Mouse (Mus musculus) left cerebral cortex, postnatal 4 days (tissue): ENCODE measurements around the gene Cxcl14. TPM values are rescaled to one million over a fixed set of nuclear protein-coding genes. Genes with fewer than 3 reads are reported as not detected.
A peak's percentile ranks its signal among the peaks of the same experiment; 100 is the strongest.

ENCODE experiments used
- DNase-seq: peaks from one replicate; pipeline ENCODE4 v3.0.0-alpha.2; 2022
- intact Hi-C: fragments of 180-260 bp; cut with DNase I; formaldehyde crosslinking; loops from one replicate; pipeline ENCODE4 v1.15.1; 2025
- total RNA-seq, 2 experiments: library from RNA; stranded (reverse); gene quantifications; 2 replicates each; pipeline ENCODE4 v1.2.3; 2021

Gene Cxcl14
- total RNA-seq, 2 experiments from 2014 or later, result 40.6 to 40.7 TPM

DNA sequence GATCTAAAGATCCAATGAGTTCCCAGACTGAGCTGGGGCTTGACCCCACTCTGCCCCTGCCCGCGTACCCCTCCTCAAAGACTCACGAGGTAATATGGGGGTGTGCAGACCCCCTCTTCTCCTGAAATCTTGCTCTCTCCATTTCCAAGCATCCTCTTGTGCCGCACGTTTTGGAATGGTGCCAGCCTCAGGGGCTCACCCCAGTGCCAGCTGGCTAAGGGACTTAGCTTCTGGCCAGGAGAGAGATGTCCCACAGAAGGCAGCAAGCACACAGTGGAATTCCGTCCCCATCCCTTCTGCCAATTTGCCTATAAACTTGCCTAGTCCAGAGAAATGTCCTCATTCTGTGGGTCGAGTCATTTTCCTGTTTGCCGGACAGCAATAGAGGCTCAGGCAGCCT is 43.6 kb downstream of the Cxcl14 start:
- peak; percentile 76 for DNase-seq
- intact Hi-C loops, result no loop called here

DNA sequence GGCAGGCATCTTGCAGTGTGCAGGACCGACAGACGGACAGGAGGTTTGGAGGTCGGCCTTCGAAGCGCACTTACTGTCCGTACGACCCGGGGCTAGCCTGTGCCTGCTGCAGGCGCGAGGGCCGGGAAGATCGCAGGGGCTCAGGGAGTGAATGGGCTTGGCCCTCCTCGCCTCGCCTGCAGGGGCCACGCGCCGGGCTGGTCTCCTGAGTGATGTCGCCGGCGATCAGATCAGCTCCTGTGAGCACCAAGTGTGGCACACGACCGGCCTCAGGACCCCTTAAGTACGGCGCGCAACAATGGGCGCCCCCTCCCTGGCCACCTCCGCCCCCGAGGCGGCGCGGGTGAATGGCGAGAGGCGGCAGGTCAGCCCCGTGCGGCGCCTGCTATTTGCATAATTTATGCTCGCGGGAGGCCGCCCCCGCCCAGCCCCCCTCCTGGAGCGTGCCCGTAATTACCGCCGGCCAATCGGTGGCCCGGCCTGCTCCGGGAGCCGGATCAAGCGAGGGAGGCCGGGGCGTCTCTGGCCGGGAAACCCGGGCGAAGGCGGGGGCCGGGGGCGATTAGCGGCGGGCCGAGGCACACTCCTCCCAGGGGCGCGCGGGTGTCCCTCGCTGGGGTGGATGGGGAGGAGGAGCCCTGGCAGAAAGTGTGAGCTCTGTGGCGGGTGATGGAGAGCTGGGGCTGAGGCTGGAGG is 44.3 kb downstream of the Cxcl14 start, which contains the start of gene Neurog1:
Gene Neurog1, minus strand, starts transcription at position 240 of the 696 bp plus-strand sequence.
- peak; percentile 59 for DNase-seq
- intact Hi-C loops, result no loop called here

DNA sequence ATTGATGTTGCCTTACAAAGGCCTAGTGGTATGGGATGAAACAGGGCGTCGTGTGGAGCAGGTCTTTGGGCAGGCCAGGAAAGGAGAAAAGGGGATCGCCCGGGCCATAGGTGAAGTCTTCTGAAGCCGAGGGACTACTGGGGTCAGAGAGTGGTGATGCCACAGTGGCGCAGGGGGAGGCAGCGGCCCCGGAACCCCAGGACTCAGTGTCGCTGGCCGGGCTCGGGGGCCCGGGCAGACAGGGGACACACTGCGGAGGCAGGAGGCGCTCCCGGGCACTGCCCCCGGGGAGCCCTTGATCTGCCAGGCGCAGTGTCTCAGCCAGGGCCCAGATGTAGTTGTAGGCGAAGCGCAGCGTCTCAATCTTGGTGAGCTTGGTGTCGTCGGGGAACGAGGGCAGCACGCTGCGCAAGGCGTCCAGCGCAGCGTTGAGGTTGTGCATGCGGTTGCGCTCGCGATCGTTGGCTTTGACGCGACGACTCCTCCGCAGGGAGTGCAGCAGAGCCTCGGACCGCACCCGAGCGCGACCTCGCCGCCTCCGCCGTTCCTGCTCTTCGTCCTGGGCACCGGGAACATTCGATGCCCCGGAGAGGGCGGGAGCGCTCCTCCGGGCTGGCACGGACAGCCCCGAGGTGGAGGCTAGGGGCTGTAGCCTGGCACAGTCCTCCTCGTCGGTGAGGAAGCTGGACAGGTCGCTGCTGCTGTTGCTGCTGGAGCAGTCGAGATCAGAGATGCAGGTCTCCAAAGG is 45.0 kb downstream of the Cxcl14 start:
- intact Hi-C loops, result no loop called here
- DNase-seq, result no peak

DNA sequence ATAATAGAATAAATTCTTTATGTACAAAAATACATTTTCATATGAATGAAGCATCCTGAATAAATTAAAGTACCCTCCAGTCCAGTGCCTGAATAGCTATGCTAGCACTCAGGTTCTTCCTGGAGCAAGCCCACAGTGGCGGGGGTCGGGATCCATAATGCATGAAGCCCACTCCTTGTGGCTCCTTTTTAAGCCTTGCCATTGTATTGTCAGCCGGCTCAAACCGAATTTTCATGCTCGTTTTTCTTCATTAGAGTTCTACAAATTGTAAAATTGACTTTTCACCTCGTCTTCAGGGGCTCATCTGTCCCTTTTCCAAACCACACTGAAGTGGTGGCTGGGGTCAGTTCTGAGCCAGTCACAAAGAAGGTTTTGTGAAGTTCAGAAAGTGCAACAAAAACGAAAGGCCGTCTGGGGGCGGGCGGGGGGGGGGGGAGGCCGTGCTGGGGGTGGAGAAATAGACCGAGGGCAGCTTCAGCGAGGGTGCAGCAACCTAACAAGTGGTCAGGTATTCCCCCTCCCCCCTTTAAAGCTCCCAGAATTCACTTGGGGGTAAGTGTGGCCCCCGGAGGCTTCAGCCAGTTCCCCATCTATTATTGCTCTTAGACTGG is 45.7 kb downstream of the Cxcl14 start:
- no peak for DNase-seq
- intact Hi-C loops, result no loop called here

DNA sequence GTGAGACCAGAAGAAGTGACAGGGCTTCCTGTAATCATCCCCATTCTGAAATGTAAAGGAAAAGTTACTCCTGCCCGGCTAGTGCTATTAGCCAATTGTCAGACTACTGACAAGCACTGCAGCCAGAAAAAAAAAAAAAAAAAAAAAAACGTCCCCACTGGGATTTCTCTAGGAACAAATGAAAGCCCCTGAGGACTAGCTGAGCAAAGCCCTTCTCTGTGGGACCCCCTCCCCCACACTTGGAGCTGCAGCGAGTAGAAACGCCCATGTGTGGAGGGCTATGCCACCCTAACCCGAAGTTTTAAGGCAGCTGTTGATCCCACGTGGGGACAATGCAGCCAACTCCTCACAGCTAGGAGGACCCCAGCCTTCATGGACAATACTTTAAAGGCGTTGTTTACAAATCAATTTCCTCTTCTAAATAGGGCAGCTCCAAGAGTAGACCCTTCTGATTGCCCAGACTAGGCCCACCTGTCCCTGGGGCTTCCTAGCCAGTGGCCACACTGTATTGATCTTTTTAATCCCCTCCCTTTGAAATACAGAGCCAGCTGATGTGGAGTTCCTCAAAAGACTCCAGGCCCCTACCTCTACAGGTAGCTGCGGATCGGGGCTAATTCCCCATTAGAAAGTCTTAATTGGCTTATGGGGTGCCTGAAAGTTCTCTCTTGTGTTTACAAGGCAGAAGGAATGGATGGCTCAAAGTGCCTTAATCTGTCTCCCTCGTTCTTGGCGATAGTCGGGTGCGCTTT is 46.6 kb downstream of the Cxcl14 start:
- DNase-seq, result no peak
- intact Hi-C loops, result no loop called here

DNA sequence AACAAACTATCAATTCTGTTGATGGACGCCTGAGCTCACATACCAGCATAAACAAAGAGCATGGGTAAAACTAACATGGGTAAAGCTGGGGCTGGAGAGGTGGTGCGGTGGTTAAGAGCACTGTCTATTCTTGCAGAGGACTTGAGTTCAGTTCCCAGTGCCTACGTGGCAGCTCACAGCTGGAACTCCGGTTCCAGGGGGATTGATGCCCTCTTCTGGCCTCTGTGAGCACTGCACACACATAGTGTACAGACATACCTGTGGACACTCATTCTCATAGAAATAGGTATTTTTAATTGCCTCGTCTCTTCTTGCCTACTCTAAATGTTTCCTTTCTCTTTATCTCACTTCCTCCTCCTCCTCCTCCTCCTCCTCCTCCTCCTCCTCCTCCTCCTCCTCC is 53.2 kb downstream of the Cxcl14 start:
- intact Hi-C loops, result no loop called here
- no peak for DNase-seq

DNA sequence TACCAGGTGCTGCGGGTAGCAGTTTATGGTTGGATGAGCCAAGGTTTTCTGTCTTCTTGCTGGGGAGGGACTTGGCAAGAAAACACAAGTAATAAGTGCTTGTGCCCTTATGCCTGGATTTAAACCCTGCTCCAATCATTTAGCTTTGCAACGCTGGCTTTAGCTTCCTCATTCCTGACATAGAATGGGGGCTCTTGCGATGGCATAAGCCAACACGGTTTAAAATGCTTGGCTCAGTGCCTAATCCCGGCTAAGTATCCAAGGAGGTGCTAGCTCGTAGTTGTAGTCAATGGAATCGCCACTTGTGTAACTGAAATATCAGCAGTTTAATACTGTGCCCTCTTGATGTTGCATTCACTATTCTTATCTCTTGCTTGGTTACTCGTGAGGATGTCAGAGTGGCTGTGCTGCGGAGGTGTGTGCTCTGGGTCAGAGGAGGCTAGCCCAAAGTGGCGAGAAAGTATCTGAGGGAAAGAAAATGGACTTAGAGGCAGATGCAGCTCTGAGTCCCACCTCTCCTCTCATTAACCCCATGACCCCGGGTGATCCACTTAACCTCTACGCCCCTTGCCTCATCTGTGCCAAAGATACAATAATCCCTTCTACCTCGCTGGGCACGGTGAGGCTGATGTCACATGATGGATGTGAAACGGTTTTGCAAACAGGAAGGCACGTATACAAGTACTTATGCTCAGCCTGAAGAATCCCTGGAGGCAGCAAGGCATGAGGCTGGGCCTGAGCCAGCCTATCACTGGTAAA is 56.2 kb downstream of the Cxcl14 start:
- DNase-seq, result no peak
- intact Hi-C loops, result no loop called here

Other genes starting within 250 kb of the Cxcl14 start
- gene H2afy, start 160.2 kb downstream of the Cxcl14 start, total RNA-seq, result 100 to 1,000 TPM; 114 to 116 TPM
- gene Tifab, start 117.7 kb downstream of the Cxcl14 start, total RNA-seq, result under 1 TPM; 0.89 to 0.94 TPM
- gene Neurog1, start 44.4 kb downstream of the Cxcl14 start, total RNA-seq, result not detected
- not detected for gene Gm3045, start 130.0 kb upstream of the Cxcl14 start, total RNA-seq
- not detected for gene Slc25a48, start 141.8 kb upstream of the Cxcl14 start, total RNA-seq
- gene Il9, start 185.7 kb upstream of the Cxcl14 start, total RNA-seq, result not detected
- 1 to 10 TPM; 4.4 to 5.8 TPM for gene Fbxl21, start 225.9 kb upstream of the Cxcl14 start, total RNA-seq